Mouse (Mus musculus) spleen, embryonic (tissue): ENCODE data around the gene Cdkl1.

Source experiments
- CTCF ChIA-PET: fragments of 350-600 bp; sonication (Branson Sonifier 250); formaldehyde crosslinking; loops from one replicate; lab custom pipeline; 2022; lab: Charles Lee

Cdkl1 gene

DNA sequence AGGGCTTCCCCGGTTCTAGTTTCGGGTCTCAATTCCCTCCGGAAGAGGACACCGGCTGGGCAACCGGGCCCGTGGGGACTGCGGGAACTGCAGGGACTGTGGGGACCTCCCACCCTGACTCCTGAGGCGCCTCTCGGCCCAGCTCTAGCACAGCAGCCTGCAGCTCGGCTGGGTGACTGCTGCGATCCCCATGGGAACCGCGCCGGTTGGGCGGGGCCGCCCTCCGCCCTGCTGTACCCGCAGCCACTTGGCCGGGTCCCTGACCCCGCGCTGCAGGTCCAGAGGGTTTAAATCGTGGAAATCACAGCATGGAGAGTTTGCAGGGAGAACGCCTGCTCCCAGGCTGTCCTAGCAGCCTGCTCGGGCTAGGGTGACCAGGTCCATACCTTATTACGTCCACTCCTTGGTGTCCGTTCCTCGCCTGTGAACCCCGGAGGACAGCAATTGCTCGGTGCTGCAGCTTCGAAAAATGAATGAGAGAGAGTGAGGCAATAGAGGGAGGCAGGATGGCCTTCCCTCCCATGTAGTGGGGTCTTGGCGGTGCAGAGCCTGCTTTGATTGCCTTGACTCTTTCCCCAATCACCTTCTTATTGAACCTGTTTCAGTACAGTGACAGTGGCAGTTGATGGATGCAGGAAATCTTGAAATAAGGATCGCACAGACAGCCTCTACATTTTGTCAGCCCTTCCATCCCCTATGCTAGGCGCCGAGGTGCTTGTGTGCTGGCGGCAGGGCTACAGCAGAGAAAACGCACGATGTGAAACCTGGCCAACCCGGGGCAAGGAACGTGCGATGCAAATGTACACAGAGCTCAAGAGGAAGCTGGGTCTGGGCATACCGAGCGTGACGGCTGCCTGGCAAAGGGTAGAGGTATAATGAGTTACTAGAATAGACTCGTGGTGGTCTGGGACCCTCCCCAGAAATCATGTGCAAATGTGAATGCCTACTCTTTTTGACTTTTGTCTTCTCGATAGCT, at the start of gene Cdkl1:
Gene Cdkl1, minus strand, starts transcription at position 738 of the 976 bp plus-strand sequence.
- CTCF ChIA-PET: interaction anchor here (0.6 kb wide), 1 partner anchor 440 kb away, joined by 3 read pairs; no protein-coding TSS in a partner anchor

DNA sequence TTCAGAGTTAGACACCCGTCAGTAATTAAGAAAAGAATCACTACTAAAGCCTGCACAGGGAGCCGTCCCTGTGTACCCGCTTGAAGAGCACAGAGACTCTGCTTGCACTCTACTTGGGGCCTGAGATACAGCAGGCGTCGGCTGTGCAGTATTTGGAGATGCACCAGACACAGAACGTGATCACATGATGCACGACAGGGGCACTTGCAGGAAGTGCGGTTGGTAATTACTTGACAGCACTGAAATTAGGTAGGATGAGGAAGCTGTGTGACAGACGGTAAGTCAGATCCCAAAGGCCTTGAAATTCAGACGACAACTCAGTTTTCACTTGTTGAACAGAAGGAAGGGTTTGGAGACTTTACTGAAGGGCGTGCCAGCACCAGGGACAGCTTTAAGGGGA, 47.3 kb upstream of the Cdkl1 start:
- CTCF ChIA-PET: no interaction called here

- CTCF ChIA-PET: interaction anchor here (0.9 kb wide), 1 partner anchor 76 kb away, joined by 5 read pairs; no protein-coding TSS in a partner anchor
Observed at GRCm38 (mm10) chr12:69833982-69834604, 43.0 kb upstream of the Cdkl1 start.

GRCm38 (mm10) chr12:69831239-69831910, 40.3 kb upstream of the Cdkl1 start:
- CTCF ChIA-PET: no interaction called here

DNA sequence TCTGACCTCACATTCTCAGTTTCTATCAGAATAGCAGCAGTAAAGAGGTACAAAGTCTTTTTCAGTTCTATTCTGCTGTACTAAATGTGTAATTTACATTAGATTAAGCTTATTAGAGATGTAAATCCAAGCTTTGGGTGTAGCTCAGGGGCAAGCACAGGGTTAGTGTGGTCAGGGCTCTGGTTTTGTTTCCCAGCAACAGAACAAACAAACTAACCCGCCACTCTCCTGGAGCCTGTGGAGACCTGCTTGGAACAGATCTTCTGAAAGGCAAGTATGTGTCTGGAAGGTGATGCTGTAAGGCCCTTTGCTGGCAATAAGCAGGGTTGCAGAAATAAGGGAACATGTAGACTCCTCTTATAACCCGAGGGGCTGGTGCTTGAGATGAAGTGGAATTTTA, 37.1 kb upstream of the Cdkl1 start:
- CTCF ChIA-PET: no interaction called here

- CTCF ChIA-PET: no interaction called here
Observed at GRCm38 (mm10) chr12:69824881-69825597, 34.0 kb upstream of the Cdkl1 start.

GRCm38 (mm10) chr12:69814272-69814671, 23.2 kb upstream of the Cdkl1 start:
- CTCF ChIA-PET: no interaction called here

GRCm38 (mm10) chr12:69813596-69813995, 22.5 kb upstream of the Cdkl1 start:
- CTCF ChIA-PET: interaction anchor here (0.6 kb wide), 1 partner anchor 92 kb away, joined by 3 read pairs; no protein-coding TSS in a partner anchor

- CTCF ChIA-PET: no interaction called here
Observed at GRCm38 (mm10) chr12:69812986-69813385, 21.9 kb upstream of the Cdkl1 start.

- CTCF ChIA-PET: no interaction called here
Observed at GRCm38 (mm10) chr12:69811976-69812375, 20.9 kb upstream of the Cdkl1 start.

DNA sequence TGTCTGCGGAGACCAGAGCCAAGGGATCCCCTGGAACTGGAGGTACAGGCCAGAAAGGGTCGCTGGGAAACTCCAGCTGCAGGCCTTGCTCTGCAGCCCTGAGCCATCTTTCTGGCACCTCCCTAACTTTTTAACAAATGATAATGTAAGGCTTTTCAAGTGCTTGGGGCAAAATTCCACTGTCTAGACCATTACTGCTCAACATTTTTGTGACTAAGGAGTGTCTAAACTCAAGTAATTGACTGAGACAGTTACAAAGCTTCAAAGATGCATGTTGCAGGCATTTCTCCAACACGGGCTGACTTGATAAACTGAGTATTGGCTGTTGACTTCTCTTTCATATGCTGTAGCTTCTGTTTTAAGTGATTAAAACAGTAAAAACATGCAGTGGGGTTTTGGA, 18.4 kb upstream of the Cdkl1 start:
- CTCF ChIA-PET: no interaction called here

- CTCF ChIA-PET: no interaction called here
Observed at GRCm38 (mm10) chr12:69807399-69807985, 16.4 kb upstream of the Cdkl1 start.

GRCm38 (mm10) chr12:69805148-69805547, 14.1 kb upstream of the Cdkl1 start:
- CTCF ChIA-PET: no interaction called here

- CTCF ChIA-PET: no interaction called here
Observed at GRCm38 (mm10) chr12:69804393-69805070, 13.5 kb upstream of the Cdkl1 start.

GRCm38 (mm10) chr12:69803196-69803595, 12.1 kb upstream of the Cdkl1 start:
- CTCF ChIA-PET: no interaction called here

- CTCF ChIA-PET: no interaction called here
Observed at GRCm38 (mm10) chr12:69800586-69800985, 9.5 kb upstream of the Cdkl1 start.

- CTCF ChIA-PET: no interaction called here
Observed at GRCm38 (mm10) chr12:69796311-69796710, 5.2 kb upstream of the Cdkl1 start.

- CTCF ChIA-PET: no interaction called here
Observed at GRCm38 (mm10) chr12:69789766-69790529, 1.1 kb downstream of the Cdkl1 start.

GRCm38 (mm10) chr12:69788380-69788779, 2.7 kb downstream of the Cdkl1 start:
- CTCF ChIA-PET: no interaction called here

GRCm38 (mm10) chr12:69785471-69785870, 5.6 kb downstream of the Cdkl1 start:
- CTCF ChIA-PET: no interaction called here
